Mouse (Mus musculus) frontal cortex, adult (tissue): ENCODE data around the gene Kcnk16.
"Not testable (repeated sequence)": the region's sequence is repeated elsewhere in the genome, so short reads cannot be mapped to it uniquely, and the experiment has no call there.

Experiments used
- ATAC-seq: cut with Nextera tagmentation; 2 replicates; pipeline ENCODE4 v1.9.2; 2017; ENCODE audit warnings: mild to moderate bottlenecking, moderate library complexity, mixed read lengths; ENCODE audit not compliant: low TSS enrichment

The Kcnk16 gene

GRCm38 (mm10) chr14:20269082-20269809 lies at the start of gene Kcnk16:
Gene Kcnk16 (minus strand): TSS chr14:20269199.
- ATAC-seq, result no peak

GRCm38 (mm10) chr14:20315137-20315536 lies 46.1 kb upstream of the Kcnk16 start:
- no peak for ATAC-seq

- ATAC-seq, result not testable (repeated sequence)
These were observed 36.1 kb upstream of the Kcnk16 start for GRCm38 (mm10) chr14:20305085-20305484.

- ATAC-seq, result no peak
These were observed 29.1 kb upstream of the Kcnk16 start for GRCm38 (mm10) chr14:20298131-20298530.

- ATAC-seq, result no peak
These were observed 28.6 kb upstream of the Kcnk16 start for GRCm38 (mm10) chr14:20297616-20298015.

- ATAC-seq, result no peak
These were observed 25.9 kb upstream of the Kcnk16 start for GRCm38 (mm10) chr14:20294947-20295346.

GRCm38 (mm10) chr14:20294117-20294892 lies 25.3 kb upstream of the Kcnk16 start, which contains the start of gene Nudt13:
Gene Nudt13 (plus strand): TSS chr14:20294697.
- ATAC-seq, result peak; percentile 99

GRCm38 (mm10) chr14:20291391-20291790 lies 22.4 kb upstream of the Kcnk16 start:
- ATAC-seq, result no peak

GRCm38 (mm10) chr14:20268421-20268820 lies 578 bp downstream of the Kcnk16 start:
- peak; percentile 85 for ATAC-seq

GRCm38 (mm10) chr14:20262346-20262745 lies 6.7 kb downstream of the Kcnk16 start:
- ATAC-seq, result no peak

GRCm38 (mm10) chr14:20258185-20259113 lies 10.6 kb downstream of the Kcnk16 start:
- ATAC-seq, result peak; percentile 85

GRCm38 (mm10) chr14:20250237-20251171 lies 18.5 kb downstream of the Kcnk16 start:
- peak; percentile 93 for ATAC-seq

GRCm38 (mm10) chr14:20248001-20248400 lies 21.0 kb downstream of the Kcnk16 start:
- no peak for ATAC-seq

- ATAC-seq, result no peak
These were observed 22.2 kb downstream of the Kcnk16 start for GRCm38 (mm10) chr14:20246811-20247266.

GRCm38 (mm10) chr14:20245861-20246260 lies 23.1 kb downstream of the Kcnk16 start:
- no peak for ATAC-seq

- no peak for ATAC-seq
These were observed 23.7 kb downstream of the Kcnk16 start for GRCm38 (mm10) chr14:20245318-20245717.

- no peak for ATAC-seq
These were observed 25.8 kb downstream of the Kcnk16 start for GRCm38 (mm10) chr14:20243158-20243557.

GRCm38 (mm10) chr14:20242454-20242853 lies 26.5 kb downstream of the Kcnk16 start:
- no peak for ATAC-seq

- no peak for ATAC-seq
These were observed 34.6 kb downstream of the Kcnk16 start for GRCm38 (mm10) chr14:20234403-20234802.
